Mouse (Mus musculus): ENCODE measurements around the gene Prkaca.

The Prkaca gene

GRCm38 (mm10) chr8:83972150-83973120 is at the start of gene Prkaca:
Gene Prkaca (plus strand): TSS chr8:83972993.
- DNase-seq: peak; percentile 96

DNA sequence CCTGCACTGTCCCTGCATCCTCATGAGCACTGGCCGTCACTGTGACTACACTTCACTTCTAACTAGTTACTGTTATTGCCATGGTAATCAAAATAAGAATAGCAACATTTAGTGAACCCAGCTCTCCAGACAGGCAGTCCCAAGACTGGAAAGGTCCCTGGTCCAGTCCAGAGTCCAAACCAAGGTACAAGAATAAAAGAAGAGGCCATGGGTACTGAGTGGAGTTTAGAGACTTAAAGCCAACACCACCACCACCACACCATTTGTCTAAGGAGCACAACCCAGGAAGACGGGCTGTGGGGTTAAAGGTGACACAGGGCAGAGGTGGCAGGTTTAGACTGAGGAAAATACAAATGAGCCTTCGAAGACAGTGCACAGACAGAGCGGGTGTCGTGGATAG is 48.2 kb upstream of the Prkaca start:
- peak; percentile 17 for DNase-seq

DNA sequence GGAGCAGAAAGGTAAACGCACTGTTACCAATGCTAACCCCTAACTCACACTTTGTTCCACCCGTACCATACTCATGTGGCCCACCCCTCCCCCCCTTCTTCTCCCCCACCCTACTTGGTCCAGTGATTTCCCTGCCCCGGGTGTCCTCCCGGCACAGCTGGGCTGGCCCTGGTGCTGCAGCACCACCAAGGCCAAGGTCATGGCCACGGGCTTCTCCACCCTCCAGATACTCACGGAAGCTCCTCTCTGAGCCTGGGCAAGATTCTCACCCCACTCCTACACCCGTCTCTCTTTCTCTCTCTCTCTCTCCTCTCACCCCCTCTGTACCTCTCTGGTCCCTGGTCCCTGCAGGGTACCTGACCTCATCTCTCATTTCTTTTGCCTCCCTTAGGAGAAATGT is 46.5 kb upstream of the Prkaca start:
- no peak for DNase-seq

- DNase-seq: no peak
Observed at GRCm38 (mm10) chr8:83934222-83934621, 38.6 kb upstream of the Prkaca start.

- no peak for DNase-seq
Observed at GRCm38 (mm10) chr8:83934994-83935393, 37.8 kb upstream of the Prkaca start.

DNA sequence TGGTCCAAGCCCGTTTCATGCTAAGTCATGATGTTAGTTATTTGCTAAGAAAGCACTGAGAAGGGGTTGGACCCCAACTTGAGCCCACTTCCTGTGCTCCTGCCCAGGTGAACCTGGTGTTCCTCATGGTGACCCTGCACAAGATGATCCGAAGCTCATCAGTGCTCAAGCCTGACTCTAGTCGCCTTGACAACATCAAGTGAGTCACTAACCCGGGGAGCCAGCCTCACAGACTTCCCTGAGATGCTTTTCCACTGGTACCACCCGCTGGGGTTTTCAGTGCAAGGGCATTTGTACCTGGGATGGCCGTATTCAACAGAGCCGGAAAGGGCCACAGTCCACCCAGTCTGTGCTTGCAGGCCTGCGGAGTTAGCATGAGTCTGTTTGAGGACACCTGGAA is 37.4 kb upstream of the Prkaca start:
- no peak for DNase-seq

DNA sequence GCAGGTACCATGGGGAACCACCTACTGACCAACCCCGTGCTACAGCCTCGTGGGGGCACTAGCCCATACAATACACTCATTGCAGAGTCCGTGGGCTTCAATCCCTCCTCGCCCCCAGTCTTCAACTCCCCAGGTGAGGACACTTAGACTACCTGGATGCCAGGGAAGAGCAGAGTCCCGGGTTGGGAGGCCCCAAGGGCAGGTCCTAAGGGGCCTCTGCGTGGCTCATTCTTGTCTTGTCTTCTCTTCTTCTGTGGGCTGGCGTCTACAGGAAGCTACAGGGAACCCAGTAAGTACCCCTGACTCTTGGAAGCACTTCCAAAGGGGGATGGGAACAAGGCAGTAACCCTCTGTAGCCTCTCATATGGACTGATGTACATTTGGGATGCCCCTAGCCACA is 35.1 kb upstream of the Prkaca start:
- no peak for DNase-seq

DNA sequence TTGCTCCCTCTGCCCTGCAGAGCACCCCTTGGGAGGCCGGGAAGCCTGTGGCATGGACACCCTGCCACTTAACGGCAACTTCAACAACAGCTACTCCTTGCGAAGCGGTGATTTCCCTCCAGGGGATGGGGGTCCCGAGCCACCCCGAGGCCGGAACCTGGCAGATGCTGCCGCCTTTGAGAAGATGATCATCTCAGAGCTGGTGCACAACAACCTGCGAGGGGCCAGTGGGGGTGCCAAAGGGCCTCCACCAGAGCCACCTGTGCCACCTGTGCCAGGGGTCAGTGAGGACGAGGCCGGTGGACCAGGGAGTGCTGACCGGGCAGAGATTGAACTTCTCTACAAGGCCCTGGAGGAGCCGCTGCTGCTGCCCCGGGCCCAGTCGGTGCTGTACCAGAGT is 34.5 kb upstream of the Prkaca start:
- DNase-seq: no peak

GRCm38 (mm10) chr8:83941066-83941677 is 31.6 kb upstream of the Prkaca start:
- no peak for DNase-seq

GRCm38 (mm10) chr8:83942446-83942845 is 30.3 kb upstream of the Prkaca start:
- no peak for DNase-seq

GRCm38 (mm10) chr8:83945540-83945939 is 27.3 kb upstream of the Prkaca start:
- no peak for DNase-seq

DNA sequence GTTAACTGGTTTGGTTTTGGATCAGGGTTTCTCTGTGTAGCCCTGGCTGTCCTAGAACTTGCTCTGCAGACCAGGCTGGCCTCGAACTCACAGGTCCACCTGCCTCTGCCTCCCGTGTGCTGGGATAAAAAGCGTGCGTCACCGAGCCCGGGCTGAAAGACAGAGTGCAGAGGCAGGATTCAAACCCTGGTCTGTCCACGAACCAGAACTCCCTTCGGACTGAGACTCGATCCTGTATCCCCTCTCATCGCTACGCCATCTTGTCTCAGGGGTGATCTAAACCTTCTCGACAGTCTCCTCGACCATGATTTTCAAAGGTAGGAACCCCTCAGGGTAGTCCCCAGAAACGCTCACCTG is 18.1 kb upstream of the Prkaca start:
- DNase-seq: no peak

GRCm38 (mm10) chr8:83955106-83955957 is 17.5 kb upstream of the Prkaca start, which contains the start of the genes Gm10644 and Asf1b:
Gene Gm10644 (minus strand): TSS chr8:83955205.
Gene Asf1b (plus strand): TSS chr8:83955507.
- peak; percentile 98 for DNase-seq

DNA sequence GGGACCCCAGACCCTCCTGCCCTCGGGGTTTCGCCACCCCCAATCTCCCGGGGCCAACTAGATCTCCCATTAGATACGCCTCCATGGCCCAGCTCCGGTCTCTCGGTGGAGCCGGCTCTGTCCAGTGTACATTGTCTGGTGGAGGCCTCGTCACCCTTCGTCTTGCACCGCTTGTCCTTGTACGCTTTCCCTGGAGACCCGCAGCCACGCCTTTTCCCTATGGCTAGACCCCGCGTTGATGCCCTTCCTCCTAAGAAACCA is 16.9 kb upstream of the Prkaca start:
- no peak for DNase-seq

- DNase-seq: no peak
Observed at GRCm38 (mm10) chr8:83956789-83957188, 16.0 kb upstream of the Prkaca start.

DNA sequence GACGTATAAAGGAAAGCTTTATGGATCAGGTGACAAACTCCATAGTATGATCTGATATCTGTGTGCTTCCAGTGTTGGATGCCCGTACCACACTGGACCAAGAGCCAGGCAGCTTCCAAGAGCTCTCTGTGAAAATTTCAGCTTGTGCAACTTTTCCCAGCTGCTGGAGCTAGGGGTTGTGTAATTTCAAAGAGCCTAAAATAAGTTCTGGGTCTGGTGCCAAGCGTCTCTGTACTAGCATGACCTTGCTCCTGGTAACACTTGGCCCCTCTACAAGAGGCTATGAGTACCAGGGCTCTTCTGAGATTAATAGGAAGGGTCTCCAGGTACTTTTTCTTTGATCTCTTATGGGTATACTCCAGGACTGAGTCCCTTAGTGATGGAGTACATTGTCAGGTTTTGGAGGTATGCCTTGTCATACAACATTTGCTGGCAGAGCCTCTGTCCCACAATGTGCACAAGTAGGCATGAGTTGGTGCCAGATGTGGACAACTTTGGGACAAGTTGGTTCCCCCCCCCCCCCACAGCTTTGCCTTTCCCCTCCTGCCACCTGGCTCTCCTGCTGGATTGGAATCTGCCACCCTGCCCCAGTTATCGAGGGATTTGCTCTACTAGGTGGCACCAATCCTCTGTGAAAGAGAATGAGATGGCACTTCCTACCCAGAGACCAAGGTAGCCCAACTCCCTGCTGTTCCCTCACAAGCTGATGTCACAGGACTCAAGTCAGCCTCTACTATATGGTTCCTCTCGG is 8.6 kb upstream of the Prkaca start:
- no peak for DNase-seq

- no peak for DNase-seq
Observed at GRCm38 (mm10) chr8:83967701-83968100, 5.1 kb upstream of the Prkaca start.

DNA sequence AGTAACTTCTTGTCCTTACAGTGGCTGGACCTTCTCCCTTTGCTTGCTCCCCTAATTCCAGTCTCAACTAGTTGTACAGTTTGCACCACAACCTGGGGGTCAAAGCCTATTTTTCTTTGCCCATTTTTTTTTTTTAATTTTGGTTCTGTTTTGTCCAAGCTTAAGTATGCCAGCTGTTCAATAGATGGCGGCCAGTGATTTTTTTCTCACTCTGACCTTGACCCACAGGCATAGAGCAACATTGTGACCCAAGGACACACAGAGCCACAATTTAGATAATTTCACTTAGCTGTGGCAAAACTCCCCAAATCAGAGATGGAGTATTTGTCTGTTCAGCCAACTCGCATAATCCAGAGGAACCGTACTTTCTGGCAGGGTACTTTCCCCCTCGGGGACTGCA is 1.7 kb upstream of the Prkaca start:
- DNase-seq: no peak

GRCm38 (mm10) chr8:83971661-83972060 is 1.1 kb upstream of the Prkaca start:
- DNase-seq: no peak

DNA sequence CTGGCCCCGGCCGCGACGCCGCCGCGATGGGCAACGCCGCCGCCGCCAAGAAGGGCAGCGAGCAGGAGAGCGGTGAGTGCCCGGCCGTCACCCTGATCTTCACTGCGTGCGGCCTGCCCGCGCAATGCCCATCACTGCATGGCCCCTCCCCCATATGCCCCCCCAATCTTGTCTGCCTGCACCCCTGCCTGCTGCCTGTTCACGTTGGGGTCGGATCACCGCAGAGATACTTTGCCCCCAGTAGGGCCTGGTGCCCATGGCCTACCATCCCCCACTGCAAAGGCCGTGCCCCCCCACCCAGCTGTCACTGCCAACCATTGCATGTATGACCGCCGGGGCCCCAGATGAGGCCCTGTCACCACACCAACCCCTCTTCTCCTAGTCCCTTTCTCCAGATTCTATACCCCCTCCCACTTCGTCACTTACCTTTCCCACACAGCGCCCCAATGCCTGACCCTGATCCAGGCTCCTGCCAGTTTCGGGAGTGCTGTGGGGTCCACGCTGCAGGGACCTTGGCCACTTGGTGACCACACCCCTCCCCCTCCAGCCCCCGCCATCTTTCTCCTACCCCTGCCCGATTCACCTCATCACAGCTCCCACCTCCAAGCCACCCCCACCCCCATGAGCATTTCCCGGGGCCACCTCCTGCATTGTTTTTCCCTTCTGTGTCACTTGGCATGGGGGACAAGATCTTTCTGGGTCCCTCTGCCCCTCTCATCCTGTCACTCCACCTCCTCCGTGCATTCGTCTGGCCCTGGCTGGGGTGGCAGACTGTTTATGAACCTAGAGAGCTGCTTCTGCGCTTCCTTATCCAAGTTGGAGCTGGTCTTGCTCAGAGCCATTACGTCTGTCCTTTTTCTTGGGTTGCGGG is 603 bp downstream of the Prkaca start:
- no peak for DNase-seq

- no peak for DNase-seq
Observed at GRCm38 (mm10) chr8:83974521-83974920, 1.7 kb downstream of the Prkaca start.

GRCm38 (mm10) chr8:83976101-83976630 is 3.4 kb downstream of the Prkaca start:
- DNase-seq: peak; percentile 58

Data from kidney, adult 18-20 months (tissue).